41 mouse cellular contexts compared by ENCODE assay signal in genomic region chr16:26562771-26563170, GRCm38 (mm10). TPM values are rescaled to one million over a fixed set of nuclear protein-coding genes. Genes with fewer than 3 reads are reported as not detected.
"Had no signal": no experiment of that assay in that cellular context is flagged by ENCODE, and none has a peak within 500 bp of the region (broad histone marks: within the 10 kb centered on the region; RNA-seq: fewer than 3 reads in every experiment).

No protein-coding gene starts in this region.

- H3K4me1 ChIP-seq: heart, embryonic 13.5 days; heart, embryonic 15.5 days; hindbrain, embryonic 13.5 days; hindbrain, embryonic 15.5 days; kidney, embryonic 15.5 days; limb, embryonic 13.5 days; limb, embryonic 15.5 days; liver, embryonic 13.5 days had no signal

- DNase-seq: forebrain, postnatal 0 days; gastrocnemius, postnatal 14 days; gastrocnemius, postnatal 36 days; heart, adult 11 months; heart, adult 2 months; heart, postnatal 14 days; heart, postnatal 36 days; kidney, adult 11 months; kidney, adult 8-10 months; kidney, postnatal 14 days; kidney, postnatal 36 days; layer of hippocampus, adult 9-11 months; layer of hippocampus, postnatal 36 days; left cerebral cortex, postnatal 4 days; liver, embryonic 13.5 days had no signal

- H3K9ac ChIP-seq: forebrain, postnatal 0 days; heart, embryonic 13.5 days; heart, embryonic 15.5 days; hindbrain, embryonic 13.5 days; hindbrain, embryonic 15.5 days; kidney, embryonic 15.5 days; limb, embryonic 13.5 days; limb, embryonic 15.5 days; liver, embryonic 13.5 days had no signal

- H3K4me3 ChIP-seq: heart, adult 2 months; heart, embryonic 13.5 days; heart, embryonic 15.5 days; hindbrain, embryonic 13.5 days; hindbrain, embryonic 15.5 days; kidney, embryonic 15.5 days; limb, embryonic 13.5 days; limb, embryonic 15.5 days; liver, embryonic 13.5 days had no signal

- H3K9me3 ChIP-seq: heart, embryonic 13.5 days; heart, embryonic 15.5 days; hindbrain, embryonic 13.5 days; hindbrain, embryonic 15.5 days; kidney, embryonic 15.5 days; limb, embryonic 13.5 days; limb, embryonic 15.5 days; liver, embryonic 13.5 days had no signal

- ATAC-seq: forebrain, postnatal 0 days; hindbrain, postnatal 0 days; intestine, embryonic 16.5 days had no signal

- H3K27ac ChIP-seq: heart, adult 2 months; heart, embryonic 13.5 days; heart, embryonic 15.5 days; hindbrain, embryonic 13.5 days; hindbrain, embryonic 15.5 days; hindbrain, postnatal 0 days; kidney, embryonic 15.5 days; limb, embryonic 13.5 days; limb, embryonic 15.5 days; liver, embryonic 13.5 days had no signal

- H3K36me3 ChIP-seq: heart, embryonic 13.5 days; heart, embryonic 15.5 days; hindbrain, embryonic 13.5 days; hindbrain, embryonic 15.5 days; kidney, embryonic 15.5 days; limb, embryonic 13.5 days; limb, embryonic 15.5 days; liver, embryonic 13.5 days had no signal

- H3K4me2 ChIP-seq: heart, embryonic 11.5 days; heart, embryonic 13.5 days; heart, embryonic 15.5 days; hindbrain, embryonic 13.5 days; hindbrain, embryonic 15.5 days; kidney, embryonic 15.5 days; limb, embryonic 13.5 days; limb, embryonic 15.5 days; liver, embryonic 13.5 days had no signal

- H3K27me3 ChIP-seq: heart, embryonic 13.5 days; heart, embryonic 15.5 days; hindbrain, embryonic 13.5 days; hindbrain, embryonic 15.5 days; limb, embryonic 13.5 days; limb, embryonic 15.5 days; liver, embryonic 13.5 days had no signal

RNA-seq across cellular contexts. Expression of gene Tmem207, which starts 36.2 kb away (rescaled TPM):
- total RNA-seq: forebrain, postnatal 0 days; gastrocnemius, adult 18-20 months; gastrocnemius, adult 8-10 months; gastrocnemius, postnatal 14 days; gastrocnemius, postnatal 36 days; heart, adult 2 months; heart, postnatal 14 days; heart, postnatal 36 days; hematopoietic stem cell, adult 5-6 weeks; hindbrain, postnatal 0 days; layer of hippocampus, adult 18-20 months; layer of hippocampus, adult 8-10 months; layer of hippocampus, postnatal 14 days; layer of hippocampus, postnatal 36 days; left cerebral cortex, adult 18-20 months; left cerebral cortex, adult 8-10 months; left cerebral cortex, postnatal 10 days; left cerebral cortex, postnatal 25 days; left cerebral cortex, postnatal 4 days had no signal
- polyA plus RNA-seq: forebrain, postnatal 0 days; gonadal fat pad, adult 2 months; heart, adult 2 months; heart, embryonic 11.5 days; heart, embryonic 13.5 days; heart, embryonic 15.5 days; heart, postnatal 0 days; hindbrain, embryonic 11.5 days; hindbrain, postnatal 0 days; intestine, embryonic 14.5 days; intestine, embryonic 16.5 days; kidney, embryonic 15.5 days; large intestine, adult 2 months; limb, embryonic 11.5 days; limb, embryonic 13.5 days; limb, embryonic 15.5 days; liver, embryonic 13.5 days had no signal
